Mouse (Mus musculus) megakaryocyte, embryonic 14.5 days (primary cell): ENCODE results near the gene Sik3.

Experiments used
- FLI1 ChIP-seq: IDR thresholded peaks from 2 replicates; pipeline ENCODE4 v1.6.1; 2012; ENCODE audit warnings: low read length, inconsistent platforms, mixed read lengths
- GATA1 ChIP-seq: IDR thresholded peaks from 3 replicates; pipeline ENCODE4 v1.6.1; 2012; ENCODE audit warnings: mixed read lengths, low read length, inconsistent platforms, borderline replicate concordance

DNA sequence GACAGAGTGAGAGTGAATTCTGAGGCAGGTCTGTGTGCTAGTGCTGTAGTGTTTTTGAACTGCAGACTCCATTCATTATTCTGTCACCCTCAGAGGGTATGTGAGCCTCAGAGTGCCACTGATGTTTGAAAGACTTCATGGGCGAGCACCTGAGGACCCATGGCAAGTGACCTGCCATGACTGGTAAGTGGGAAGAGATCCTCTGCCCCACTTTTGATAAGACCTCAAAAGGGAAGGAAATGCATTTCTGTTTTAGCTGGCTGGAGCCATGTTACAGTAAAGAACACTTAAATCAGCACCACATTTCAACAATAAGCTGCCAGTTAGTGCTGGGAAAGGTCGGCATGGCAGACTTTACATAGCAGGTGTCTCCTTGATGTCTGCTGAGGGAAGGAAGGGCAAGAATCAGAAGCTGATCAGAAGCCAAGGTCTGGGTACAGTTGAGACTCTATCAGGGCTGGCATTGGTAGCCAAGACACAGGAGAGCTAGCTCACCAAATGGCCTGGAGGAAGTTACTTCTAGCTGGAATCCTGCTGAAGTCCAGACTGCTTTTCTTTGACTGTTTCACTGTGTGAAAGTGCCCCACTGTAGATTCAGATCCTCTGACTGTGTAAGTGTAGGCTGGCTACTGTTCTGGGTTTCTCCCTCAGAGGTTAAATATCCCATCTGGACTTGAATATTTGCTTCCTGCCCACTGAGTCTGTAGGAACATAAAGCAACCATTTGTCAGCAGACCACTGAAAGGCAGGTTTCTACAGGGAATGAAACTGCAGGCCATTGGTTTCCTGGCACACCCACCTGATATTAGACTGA lies 138.5 kb downstream of the Sik3 start:
- TF ChIP-seq GATA1, result no peak
- TF ChIP-seq FLI1, result no peak
